Mouse (Mus musculus): ENCODE measurements around the gene Zfhx3. TPM values are rescaled to one million over a fixed set of nuclear protein-coding genes. Genes with fewer than 3 reads are reported as not detected.

The Zfhx3 gene
- polyA plus RNA-seq, 1 experiment from 2014 or later: 7.4 TPM

DNA sequence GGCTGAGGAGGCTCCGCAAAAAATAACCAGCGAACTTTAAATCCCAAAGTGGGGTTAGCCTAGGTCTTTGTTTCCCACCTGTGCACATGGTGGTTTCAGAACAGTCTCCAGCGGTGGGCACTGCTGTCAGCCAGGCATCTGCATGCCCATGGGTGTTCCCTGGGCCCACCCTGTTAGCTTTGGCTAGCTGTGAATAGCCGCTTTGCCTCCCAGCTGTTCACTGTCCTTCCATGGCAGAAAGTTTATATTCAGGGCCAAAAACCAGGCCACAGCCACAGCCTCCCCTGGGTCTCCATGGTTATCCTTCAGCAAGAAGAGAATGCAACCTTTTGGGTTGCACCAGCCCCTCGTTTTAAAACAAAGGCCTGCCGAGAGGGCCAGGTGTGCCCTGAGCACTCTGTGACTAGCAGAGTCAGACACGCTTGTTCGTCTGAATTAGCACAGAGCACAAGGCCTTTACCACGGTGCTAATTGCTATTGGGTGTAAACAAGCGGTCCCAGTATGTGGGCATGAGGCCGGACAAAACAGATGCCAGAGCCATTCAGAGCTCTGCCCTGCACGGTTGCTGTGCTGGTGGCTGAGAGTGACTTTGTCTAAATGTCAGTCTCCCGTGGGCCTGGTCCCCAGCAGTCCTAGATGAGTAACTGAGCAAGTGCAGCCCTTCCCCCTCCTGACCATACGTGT lies 568.3 kb downstream of the Zfhx3 start:
- H3K4me1 ChIP-seq (replicated peaks): no peaks in the 10 kb centered on the region
- no peak for ATAC-seq (ENCODE audit: insufficient number of reproducible peaks, low FRiP score)
- WGBS: 71% methylated on average over 14 of the region's 14 CpGs

GRCm38 (mm10) chr8:108518116-108518515 lies 575.7 kb downstream of the Zfhx3 start:
- Histone ChIP-seq H3K27me3 (replicated peaks) (no peaks in the 10 kb centered on the region), H3K36me3 (no peaks in the 10 kb centered on the region), H3K4me2 (no peak overlapping the region), H3K27ac (ENCODE audit: poor library complexity, severe bottlenecking) (no peak overlapping the region), H3K9ac (no peak overlapping the region), H3K9me3 (replicated peaks) (no peaks in the 10 kb centered on the region), H3K4me1 (replicated peaks) (no peaks in the 10 kb centered on the region), H3K4me3 (no peak overlapping the region)
- no peak for ATAC-seq (ENCODE audit: insufficient number of reproducible peaks, low FRiP score)
- WGBS: 81% methylated on average over 7 of the region's 7 CpGs

More for the DNA sequence above, 568.3 kb downstream of the Zfhx3 start:
- Histone ChIP-seq H3K4me2 (no peak overlapping the region), H3K4me3 (no peak overlapping the region), H3K27ac (ENCODE audit: poor library complexity, severe bottlenecking) (no peak overlapping the region), H3K36me3 (no peaks in the 10 kb centered on the region), H3K9ac (no peak overlapping the region), H3K27me3 (replicated peaks) (no peaks in the 10 kb centered on the region), H3K9me3 (replicated peaks) (no peaks in the 10 kb centered on the region)

DNA sequence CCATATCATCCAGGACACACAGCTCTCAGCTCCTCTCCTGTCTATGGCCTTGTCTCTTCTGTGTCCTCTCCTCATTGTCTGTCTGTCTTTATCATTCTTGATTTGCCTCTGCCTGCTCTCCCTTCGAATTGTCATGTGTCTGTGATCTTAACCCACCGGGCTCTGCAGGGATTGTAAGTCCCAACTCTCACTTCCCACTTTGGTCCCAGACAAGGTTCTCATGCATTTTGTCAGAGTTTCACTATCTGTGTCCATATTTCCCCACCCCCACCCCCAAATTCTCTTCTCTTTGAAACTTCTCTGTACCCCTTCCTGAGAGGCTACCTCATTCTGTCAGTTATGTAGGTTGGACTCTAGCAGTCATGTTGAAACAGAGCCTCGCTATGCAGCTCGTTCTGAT lies 579.6 kb downstream of the Zfhx3 start:
- H3K4me3 ChIP-seq: no peak overlapping the region
- no peak overlapping the region for H3K9ac ChIP-seq
- no peaks in the 10 kb centered on the region for H3K4me1 ChIP-seq (replicated peaks)
- no peak for ATAC-seq (ENCODE audit: insufficient number of reproducible peaks, low FRiP score)
- 83% methylated on average over 4 of the region's 4 CpGs for WGBS
- H3K27me3 ChIP-seq (replicated peaks): no peaks in the 10 kb centered on the region
- H3K27ac ChIP-seq (ENCODE audit: poor library complexity, severe bottlenecking): no peak overlapping the region
- H3K36me3 ChIP-seq: no peaks in the 10 kb centered on the region
- no peak overlapping the region for H3K4me2 ChIP-seq
- H3K9me3 ChIP-seq (replicated peaks): no peaks in the 10 kb centered on the region

GRCm38 (mm10) chr8:108529421-108529820 lies 587.0 kb downstream of the Zfhx3 start:
- H3K4me1 ChIP-seq (replicated peaks): no peaks in the 10 kb centered on the region
- ATAC-seq (ENCODE audit: insufficient number of reproducible peaks, low FRiP score): no peak
- no peaks in the 10 kb centered on the region for H3K36me3 ChIP-seq
- WGBS: 86% methylated on average over 7 of the region's 7 CpGs
- 0 out of 2 replicates have a peak, but pooled peaks cover 5% of the 10 kb centered on the region for H3K27me3 ChIP-seq (replicated peaks)
- no peak overlapping the region for H3K4me3 ChIP-seq
- no peak overlapping the region for H3K4me2 ChIP-seq
- H3K27ac ChIP-seq (ENCODE audit: poor library complexity, severe bottlenecking): no peak overlapping the region
- H3K9ac ChIP-seq: no peak overlapping the region
- no peaks in the 10 kb centered on the region for H3K9me3 ChIP-seq (replicated peaks)

DNA sequence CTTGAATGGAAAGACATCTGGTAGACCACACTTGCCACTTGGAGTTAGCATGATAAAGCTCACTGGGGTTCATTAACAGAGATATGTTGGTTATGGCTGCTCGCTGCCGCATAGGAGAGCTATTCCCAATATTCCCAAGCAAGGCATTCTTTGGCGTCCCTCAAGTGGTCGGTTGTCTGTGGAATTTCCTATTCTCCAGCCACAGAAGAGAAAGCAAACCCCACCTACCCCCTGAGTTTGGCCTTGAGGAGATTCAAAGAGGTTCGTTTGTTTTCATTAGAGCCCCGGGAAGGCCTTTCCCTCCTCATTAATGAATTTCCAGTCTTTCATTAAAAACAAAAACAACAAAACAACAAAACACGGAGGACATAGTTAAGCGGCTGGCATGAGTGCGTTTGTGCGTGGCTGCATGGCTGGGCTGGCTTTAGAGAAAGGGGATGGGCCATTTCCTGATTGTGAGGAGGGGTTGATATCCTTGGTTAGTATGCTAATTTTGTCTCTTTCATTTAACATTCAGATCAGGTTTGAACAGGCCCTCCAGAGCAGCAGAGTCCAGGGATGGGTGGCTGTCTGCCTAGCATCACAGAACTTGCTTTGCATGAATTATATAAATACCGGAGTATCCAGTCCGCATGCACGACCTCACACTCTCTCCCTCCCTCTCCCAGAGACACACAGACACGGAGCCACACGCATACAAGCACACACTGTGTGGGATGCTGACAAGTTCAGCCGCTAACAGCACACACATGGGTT lies 592.9 kb downstream of the Zfhx3 start:
- H3K9me3 ChIP-seq (replicated peaks): no peaks in the 10 kb centered on the region
- no peaks in the 10 kb centered on the region for H3K36me3 ChIP-seq
- ATAC-seq (ENCODE audit: insufficient number of reproducible peaks, low FRiP score): no peak
- WGBS: 76% methylated on average over 16 of the region's 16 CpGs
- no peak overlapping the region for H3K4me3 ChIP-seq
- no peak overlapping the region for H3K9ac ChIP-seq
- peaks cover 7% of the 10 kb centered on the region; the same call in 1 of the 2 replicates for H3K27me3 ChIP-seq (replicated peaks)
- H3K4me2 ChIP-seq: no peak overlapping the region
- no peak overlapping the region for H3K27ac ChIP-seq (ENCODE audit: poor library complexity, severe bottlenecking)
- H3K4me1 ChIP-seq (replicated peaks): peaks cover 10% of the 10 kb centered on the region

- no peak for ATAC-seq (ENCODE audit: insufficient number of reproducible peaks, low FRiP score)
- Histone ChIP-seq H3K4me1 (replicated peaks) (peaks cover 10% of the 10 kb centered on the region), H3K27ac (ENCODE audit: poor library complexity, severe bottlenecking) (no peak overlapping the region), H3K9ac (no peak overlapping the region), H3K9me3 (replicated peaks) (no peaks in the 10 kb centered on the region), H3K27me3 (replicated peaks) (peaks cover 7% of the 10 kb centered on the region; the same call in 1 of the 2 replicates), H3K4me3 (no peak overlapping the region), H3K4me2 (no peak overlapping the region), H3K36me3 (no peaks in the 10 kb centered on the region)
- WGBS: 74% methylated on average over 7 of the region's 7 CpGs
These were observed 593.7 kb downstream of the Zfhx3 start for GRCm38 (mm10) chr8:108536186-108536585.

DNA sequence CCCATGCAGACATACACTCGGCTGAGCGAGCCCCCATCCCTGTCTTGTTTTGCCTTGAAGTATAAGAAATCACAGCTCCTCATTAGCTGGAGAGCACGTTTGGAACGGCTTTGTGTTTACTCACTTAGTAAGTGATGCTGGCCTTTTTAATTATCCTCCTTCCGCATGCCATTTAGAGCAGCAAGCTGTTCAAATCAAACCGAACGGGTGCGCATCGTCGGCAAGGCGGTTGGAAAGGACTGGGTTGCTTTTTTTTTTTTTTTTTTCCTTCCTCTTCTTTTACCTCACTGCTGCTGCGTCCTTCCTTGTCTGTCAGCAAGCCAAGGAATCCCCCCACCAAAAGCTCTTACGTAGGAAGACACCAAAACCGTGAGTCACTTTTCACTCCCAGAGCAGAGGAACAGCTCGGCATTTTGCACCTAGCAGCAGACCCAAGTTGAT lies 594.5 kb downstream of the Zfhx3 start:
- Histone ChIP-seq H3K27ac (ENCODE audit: poor library complexity, severe bottlenecking) (no peak overlapping the region), H3K27me3 (replicated peaks) (peaks cover 7% of the 10 kb centered on the region; the same call in 1 of the 2 replicates), H3K4me1 (replicated peaks) (peaks cover 10% of the 10 kb centered on the region), H3K9me3 (replicated peaks) (no peaks in the 10 kb centered on the region), H3K9ac (no peak overlapping the region), H3K4me3 (no peak overlapping the region), H3K4me2 (no peak overlapping the region), H3K36me3 (no peaks in the 10 kb centered on the region)
- WGBS: 76% methylated on average over 15 of the region's 15 CpGs
- ATAC-seq (ENCODE audit: insufficient number of reproducible peaks, low FRiP score): no peak

GRCm38 (mm10) chr8:108537686-108538551 lies 595.5 kb downstream of the Zfhx3 start:
- peaks cover 10% of the 10 kb centered on the region for H3K4me1 ChIP-seq (replicated peaks)
- no peak overlapping the region for H3K4me2 ChIP-seq
- H3K4me3 ChIP-seq: no peak overlapping the region
- H3K27me3 ChIP-seq (replicated peaks): peaks cover 7% of the 10 kb centered on the region; the same call in 1 of the 2 replicates
- H3K9me3 ChIP-seq (replicated peaks): no peaks in the 10 kb centered on the region
- H3K9ac ChIP-seq: no peak overlapping the region
- 71% methylated on average over 25 of the region's 25 CpGs for WGBS
- no peak overlapping the region for H3K27ac ChIP-seq (ENCODE audit: poor library complexity, severe bottlenecking)
- ATAC-seq (ENCODE audit: insufficient number of reproducible peaks, low FRiP score): no peak
- H3K36me3 ChIP-seq: no peaks in the 10 kb centered on the region

GRCm38 (mm10) chr8:108538929-108539555 lies 596.6 kb downstream of the Zfhx3 start:
- Histone ChIP-seq H3K4me2 (no peak overlapping the region), H3K36me3 (no peaks in the 10 kb centered on the region), H3K4me1 (replicated peaks) (peaks cover 10% of the 10 kb centered on the region), H3K9me3 (replicated peaks) (no peaks in the 10 kb centered on the region), H3K9ac (no peak overlapping the region), H3K27ac (ENCODE audit: poor library complexity, severe bottlenecking) (no peak overlapping the region), H3K27me3 (replicated peaks) (peaks cover 7% of the 10 kb centered on the region; the same call in 1 of the 2 replicates), H3K4me3 (no peak overlapping the region)
- WGBS: 25% methylated on average over 8 of the region's 8 CpGs
- no peak for ATAC-seq (ENCODE audit: insufficient number of reproducible peaks, low FRiP score)

DNA sequence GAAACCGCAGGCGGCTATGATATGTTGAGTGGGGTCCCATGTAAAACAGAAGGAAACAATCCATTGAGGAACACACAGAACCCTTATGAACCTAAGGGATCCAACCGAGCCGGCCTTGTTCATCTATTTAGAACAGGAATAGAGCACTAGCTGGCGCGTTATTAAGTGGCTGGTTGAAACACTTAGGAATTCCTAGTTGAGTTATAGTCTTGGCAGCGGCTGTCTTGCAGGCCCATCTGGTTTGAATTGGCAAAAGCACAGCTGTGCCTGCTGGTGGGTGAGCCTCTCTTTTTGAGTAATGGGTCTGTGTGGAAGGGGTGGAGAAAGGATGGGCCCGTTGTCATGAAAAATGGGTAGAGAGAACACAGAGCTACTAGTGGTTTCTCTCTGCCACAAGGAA lies 610.1 kb downstream of the Zfhx3 start:
- H3K27me3 ChIP-seq (replicated peaks): no peaks in the 10 kb centered on the region
- no peaks in the 10 kb centered on the region for H3K4me1 ChIP-seq (replicated peaks)
- no peak for ATAC-seq (ENCODE audit: insufficient number of reproducible peaks, low FRiP score)
- WGBS: 79% methylated on average over 8 of the region's 8 CpGs
- no peak overlapping the region for H3K4me3 ChIP-seq
- H3K9me3 ChIP-seq (replicated peaks): no peaks in the 10 kb centered on the region; the same call in 1 of the 2 replicates
- H3K9ac ChIP-seq: no peak overlapping the region
- H3K36me3 ChIP-seq: no peaks in the 10 kb centered on the region
- no peak overlapping the region for H3K4me2 ChIP-seq
- H3K27ac ChIP-seq (ENCODE audit: poor library complexity, severe bottlenecking): no peak overlapping the region

Measured in heart, embryonic 12.5 days (tissue).